Mouse (Mus musculus) kidney, adult 11 months (tissue): ENCODE measurements around the gene Scrt2.

ENCODE experiments used
- DNase-seq: peaks from one replicate; pipeline ENCODE4 v3.0.0; 2022

The Scrt2 gene

GRCm38 (mm10) chr2:152082456-152083285 is 1.3 kb downstream of the Scrt2 start:
- no peak for DNase-seq

DNA sequence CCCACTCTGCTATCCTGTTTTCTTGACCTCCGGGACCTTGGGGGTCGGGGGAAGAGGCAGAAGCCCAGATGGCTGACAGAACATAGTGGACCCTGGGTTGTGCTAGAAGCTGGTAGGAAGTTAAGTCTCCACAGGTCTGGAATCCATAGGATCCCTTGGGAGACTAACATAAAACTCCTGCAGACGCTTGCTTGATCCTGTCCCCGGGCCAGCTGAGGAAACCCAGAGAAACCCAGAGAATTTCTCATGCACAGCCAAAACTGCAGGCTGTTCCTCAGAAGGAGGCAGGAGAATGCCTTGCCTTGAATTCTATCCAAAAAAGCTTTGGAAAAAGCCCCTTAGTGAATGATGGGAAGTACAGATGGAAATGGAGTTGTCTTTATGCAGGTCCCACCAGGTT is 2.1 kb downstream of the Scrt2 start:
- DNase-seq, result no peak

DNA sequence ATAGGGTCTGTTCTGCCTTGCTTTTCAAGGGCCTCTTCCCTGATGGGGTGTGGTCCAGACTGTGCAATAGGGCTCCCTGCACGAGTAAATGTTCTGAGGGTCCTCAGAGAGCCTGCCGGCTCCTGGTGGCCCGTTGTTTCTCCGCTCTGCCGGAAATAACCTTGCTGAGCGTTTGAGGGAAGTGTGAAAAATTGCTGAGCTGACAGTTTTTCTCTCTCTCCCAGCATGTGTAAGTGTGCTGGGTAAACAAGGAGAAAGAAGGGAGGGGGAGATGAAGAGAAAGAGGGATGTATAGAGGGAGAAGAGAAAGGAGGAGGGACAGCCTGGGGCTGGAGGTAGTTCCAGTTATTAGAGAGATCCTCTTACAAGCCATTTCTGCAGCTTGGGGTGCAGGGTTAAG is 3.0 kb downstream of the Scrt2 start:
- DNase-seq, result no peak

DNA sequence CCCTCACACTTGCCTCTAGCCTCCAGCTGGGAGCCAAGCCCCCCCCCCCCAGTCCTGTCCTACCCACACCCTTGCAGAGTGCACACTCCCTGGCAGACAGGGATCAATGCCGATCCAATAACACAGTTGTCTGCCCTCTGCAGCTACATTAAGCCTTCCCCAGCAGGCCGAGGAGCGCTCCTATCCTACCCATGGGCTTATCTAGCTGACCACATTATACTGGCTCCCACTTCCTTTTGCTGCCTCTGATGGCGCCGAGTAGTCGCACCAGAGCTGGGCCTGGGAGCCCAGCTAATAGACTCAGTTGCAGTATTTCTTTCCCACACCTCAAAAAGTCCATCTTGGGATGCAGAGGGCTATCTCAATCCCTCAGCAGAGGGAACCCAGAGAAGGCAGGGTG is 4.1 kb downstream of the Scrt2 start:
- DNase-seq, result no peak

DNA sequence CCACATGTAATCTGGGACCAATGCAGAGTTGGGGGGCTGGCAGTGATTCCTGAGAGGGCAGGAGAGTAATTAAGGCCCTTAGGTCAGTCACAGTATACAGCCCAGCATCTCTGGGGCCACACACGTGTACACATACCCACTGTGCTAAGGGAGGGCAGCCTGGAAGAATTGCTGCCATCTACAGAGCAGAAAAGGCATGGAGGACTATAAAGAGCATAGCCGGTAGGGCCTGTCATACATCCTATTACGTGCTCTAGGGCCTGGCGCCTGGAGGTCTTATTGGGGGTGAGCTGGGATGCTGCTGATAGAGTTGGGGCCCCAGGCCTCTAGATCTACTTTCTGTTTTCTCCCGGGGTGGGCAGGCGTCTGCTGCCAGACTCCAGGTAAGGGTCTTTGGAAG is 5.1 kb downstream of the Scrt2 start:
- no peak for DNase-seq

DNA sequence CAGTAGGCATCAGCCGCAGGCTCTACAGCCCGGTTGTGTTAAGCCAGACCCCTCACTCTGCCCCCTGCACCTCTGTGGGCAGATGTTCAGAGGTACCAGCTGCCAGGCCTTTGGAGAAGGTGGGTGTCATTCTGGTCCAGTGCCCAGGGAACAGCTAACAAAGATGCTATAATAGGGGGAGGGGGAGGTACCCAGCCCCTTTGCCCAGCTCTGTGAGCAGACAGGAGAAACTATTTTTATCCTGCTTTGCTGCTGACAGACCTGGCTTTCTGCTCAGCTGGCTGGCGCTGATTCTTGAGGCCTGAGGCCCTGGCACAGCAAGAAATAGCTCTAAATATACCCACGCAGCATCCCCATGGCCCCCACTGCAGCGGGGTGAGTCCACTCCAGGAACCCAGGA is 5.8 kb downstream of the Scrt2 start:
- DNase-seq, result no peak

DNA sequence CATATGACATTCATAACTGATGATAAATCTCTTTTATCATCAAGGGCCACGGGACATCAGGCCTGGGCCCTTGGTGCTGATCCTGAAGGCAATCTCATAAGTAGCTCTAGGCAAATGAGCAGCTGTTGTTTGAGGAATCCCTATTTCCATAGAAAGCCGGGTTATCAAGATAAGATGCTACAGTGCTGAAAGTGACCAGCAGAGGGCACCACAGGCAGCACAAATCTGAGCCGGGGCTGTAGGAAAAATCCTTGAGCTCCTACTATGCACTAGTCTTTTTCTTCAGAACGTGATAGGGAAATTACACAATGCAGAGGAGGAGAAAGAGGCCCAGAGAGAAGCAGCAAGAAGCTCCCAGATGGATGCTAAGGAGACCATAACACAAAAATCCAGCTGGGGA is 7.7 kb downstream of the Scrt2 start:
- DNase-seq, result no peak

- DNase-seq, result no peak
Observed at GRCm38 (mm10) chr2:152089581-152089980, 8.3 kb downstream of the Scrt2 start.

DNA sequence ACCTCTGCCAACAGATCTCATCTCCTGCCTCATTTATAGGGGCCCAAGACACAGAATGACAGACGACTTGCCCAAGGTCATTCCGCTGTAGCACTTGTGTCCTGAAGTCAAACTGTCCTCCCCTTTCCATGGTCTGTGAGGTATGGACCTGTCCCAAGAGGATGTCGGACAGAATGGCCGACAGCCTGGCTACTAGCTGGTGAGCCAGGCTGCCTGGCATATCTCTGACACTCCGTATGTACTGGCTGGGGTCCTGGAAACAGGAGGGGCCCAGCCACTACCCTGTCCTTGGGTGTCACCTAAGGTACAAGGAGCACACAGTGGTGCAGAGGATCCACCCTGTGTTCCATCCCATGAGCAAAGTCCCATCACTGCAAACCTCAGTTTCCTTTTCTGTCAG is 9.2 kb downstream of the Scrt2 start:
- no peak for DNase-seq

DNA sequence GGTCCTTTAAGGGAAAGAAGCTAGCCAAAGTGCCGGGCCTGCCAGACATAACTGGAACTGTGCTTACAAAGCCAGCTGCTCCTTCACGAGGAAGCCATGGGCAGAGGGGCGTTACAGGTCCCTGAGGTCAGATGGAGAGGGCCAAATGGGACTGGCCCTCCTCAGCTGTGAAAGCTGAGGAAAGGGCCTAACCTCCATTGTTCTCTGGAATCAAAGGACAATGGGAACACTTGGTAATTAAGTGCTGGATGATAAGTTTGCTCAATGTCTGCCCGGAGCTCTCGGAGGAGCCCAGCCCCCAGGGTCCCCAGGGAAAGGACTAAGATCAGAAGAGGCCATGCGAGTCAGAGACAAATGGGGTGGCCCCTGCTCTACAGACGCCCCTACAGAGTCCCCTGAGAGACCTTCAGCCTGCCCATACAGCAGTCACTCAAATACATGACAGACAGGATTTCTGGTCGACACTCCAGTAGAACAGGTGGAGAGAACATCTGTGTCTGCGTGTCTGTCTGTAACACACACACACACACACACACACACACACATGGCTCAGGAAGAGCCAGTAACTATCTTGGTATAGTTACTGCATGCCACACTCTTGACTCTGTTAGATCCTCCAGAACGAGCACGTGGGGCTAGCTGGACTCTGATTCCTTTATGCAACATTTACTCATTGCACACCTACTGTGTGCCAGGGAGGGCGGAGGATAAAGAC is 10.2 kb downstream of the Scrt2 start:
- no peak for DNase-seq

GRCm38 (mm10) chr2:152092927-152093326 is 11.6 kb downstream of the Scrt2 start:
- DNase-seq, result no peak

- DNase-seq, result no peak
Observed at GRCm38 (mm10) chr2:152093356-152093792, 12.0 kb downstream of the Scrt2 start.

GRCm38 (mm10) chr2:152094856-152095545 is 13.7 kb downstream of the Scrt2 start:
- DNase-seq, result no peak

DNA sequence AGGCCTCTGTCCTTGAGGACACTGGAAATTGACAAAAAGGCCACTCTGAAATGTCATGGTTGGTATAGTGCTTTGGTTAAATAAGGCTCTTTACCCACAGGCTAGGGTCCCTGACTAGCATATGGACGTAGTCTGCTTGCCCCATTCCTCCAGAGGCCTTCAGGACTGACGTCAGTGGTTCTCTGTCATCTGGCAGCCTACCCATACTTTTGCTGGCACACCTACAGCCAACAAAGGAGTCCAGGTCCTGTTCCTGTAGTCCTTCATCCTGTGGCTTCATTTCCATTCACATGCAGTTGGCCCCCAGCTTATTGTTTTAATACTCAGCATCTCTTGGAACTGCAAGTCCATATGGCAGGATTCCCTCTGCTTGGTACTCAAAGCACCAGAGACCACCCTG is 15.6 kb downstream of the Scrt2 start:
- DNase-seq, result no peak

DNA sequence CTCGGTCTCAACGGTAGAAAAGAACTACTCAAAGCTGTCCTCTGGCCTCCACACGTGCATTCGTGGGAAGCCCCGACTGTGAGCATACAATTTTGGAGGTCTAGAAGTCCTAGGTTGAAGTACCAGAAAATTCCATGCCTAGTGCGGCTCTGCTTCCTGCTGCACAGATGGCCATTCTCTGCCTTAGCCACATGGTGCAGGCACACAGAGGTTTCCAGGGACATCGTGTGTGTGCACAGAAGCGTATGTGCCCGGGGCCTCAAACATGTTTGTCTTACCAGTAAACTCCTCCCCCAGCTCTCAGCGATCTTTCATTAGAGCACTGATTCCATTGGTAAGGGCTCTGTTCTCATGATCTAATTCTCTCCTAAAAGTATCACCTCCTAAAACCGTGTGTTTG is 16.6 kb downstream of the Scrt2 start:
- no peak for DNase-seq

GRCm38 (mm10) chr2:152099538-152099937 is 18.2 kb downstream of the Scrt2 start:
- peak; percentile 42 for DNase-seq

DNA sequence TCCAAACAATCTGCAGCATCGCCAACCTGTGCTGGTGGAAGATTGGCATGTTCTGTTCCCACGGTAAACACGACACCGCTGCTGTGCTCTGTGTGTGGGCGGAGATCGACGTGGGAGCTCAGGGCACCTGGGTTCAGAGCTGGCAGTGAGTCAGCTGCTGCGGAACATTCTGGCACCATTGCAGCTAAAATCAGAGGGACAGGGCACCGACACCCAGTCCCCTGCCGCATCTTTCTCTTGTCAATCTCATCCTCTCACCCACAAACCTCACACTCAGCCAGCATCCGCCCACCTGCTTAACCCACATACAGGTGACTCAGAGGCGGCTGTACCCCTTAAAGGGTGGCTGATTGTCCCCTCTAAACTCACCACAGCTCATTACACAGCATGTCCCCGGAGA is 20.4 kb downstream of the Scrt2 start:
- DNase-seq, result no peak

- DNase-seq, result no peak
Observed at GRCm38 (mm10) chr2:152102369-152102768, 21.0 kb downstream of the Scrt2 start.

DNA sequence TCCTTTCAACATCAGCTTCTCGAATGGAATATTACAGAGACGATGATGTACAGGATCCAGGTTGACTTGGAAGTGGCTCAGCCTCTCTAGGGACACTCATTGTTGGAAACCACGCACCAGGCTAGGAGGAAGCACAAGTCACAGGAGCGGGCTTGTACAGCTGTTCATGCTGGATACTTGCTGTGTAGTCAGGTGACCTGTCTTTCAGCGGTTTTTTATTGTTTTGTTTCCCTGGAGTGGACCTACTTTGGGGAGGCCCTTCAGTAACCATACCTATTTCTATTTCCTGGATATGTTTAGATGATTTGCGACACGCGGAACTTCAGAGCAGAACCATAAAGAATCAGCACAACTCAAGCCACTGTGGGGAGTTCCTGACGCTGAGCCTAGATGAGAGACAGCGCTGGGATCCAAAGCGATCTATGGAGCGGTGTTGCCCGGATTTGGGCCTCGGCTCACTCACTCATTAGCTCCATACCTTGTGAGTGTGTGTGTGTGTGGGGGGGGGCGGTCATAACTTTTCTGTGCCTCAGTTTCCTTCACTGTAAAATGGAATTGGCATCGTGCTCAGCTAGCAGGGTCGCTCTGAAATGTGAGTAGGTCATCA is 23.5 kb downstream of the Scrt2 start:
- DNase-seq, result no peak

- DNase-seq, result peak; percentile 89
Observed at GRCm38 (mm10) chr2:152105318-152106224, 24.2 kb downstream of the Scrt2 start, which contains the start of gene Srxn1. TSS of gene Srxn1 (plus strand) at chr2:152105516.

DNA sequence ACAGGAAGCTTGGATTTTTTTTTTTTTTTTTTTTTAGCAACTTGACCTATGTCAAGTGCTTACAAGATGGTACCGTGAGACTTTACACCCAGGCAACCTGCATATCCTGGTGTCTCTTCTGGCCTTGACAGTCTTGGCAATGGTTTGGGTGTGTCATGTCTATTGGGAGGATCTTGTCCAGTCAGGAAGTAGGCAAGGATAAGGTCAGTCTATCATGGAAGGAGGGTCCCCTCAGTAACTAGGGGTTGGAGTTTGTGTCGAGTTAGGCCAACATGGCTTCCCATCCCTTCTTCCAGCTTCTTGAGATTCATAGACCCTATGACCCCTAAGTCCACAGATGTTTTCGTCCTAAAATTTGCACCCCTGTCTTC is 24.9 kb downstream of the Scrt2 start:
- no peak for DNase-seq

DNA sequence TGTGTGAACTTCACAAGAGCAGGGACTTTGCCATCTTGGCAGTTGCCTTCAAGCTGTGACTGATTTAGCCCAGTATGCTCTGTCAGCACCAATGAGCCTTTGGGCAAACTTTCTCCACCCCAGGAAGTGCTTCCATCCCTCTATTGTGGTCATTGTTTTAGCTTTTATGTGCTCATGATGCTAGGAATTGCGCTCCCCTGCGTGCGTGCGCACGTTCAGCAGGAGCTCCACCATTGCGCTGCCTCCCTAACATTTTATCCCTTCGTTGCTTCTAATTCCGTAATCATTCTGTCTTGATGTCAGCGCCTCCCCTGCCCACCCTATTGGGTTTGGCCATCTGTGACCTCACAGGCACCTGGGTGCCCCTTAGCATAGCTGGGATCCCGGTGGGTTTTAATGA is 25.3 kb downstream of the Scrt2 start:
- DNase-seq, result no peak
